Mouse (Mus musculus): ENCODE data around the gene Kat8. TPM values are rescaled to one million over a fixed set of nuclear protein-coding genes. Genes with fewer than 3 reads are reported as not detected.

Kat8 gene
- polyA plus RNA-seq, 1 experiment from 2014 or later = 15.0 TPM

DNA sequence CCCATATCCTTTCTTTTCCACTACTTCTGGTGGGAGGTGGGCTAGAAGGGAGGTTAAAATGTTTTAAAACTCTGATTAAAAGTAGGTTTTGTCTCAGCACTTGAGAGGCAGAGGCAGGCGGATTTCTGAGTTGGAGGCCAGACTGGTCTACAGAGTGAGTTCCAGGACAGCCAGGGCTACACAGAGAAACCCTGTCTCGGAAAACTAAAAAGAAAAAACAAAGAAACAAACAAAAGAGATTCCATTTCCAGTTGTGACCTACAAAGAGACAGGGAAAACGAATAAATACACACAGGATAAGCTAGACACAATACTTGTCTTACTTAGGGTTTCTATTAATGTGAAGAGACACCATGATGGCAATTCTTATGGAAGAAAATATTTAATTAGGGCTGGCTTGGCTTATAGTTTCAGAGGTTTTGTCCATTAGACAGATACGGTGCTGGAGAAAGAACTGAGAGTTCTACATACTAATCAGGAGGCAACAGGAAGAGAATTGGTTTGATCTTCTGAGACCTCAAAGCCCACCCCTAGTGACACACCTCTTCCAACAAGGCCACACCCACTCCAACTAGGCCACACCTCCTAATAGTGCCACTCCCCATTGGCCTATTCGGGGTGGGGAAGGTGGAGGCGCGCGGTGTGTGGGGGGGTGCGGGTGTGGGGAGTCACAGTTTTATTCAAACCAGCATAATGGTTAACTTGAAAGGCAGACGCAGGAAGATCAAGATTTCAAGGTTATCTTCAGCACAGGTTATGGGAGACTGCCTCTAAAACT, 13.9 kb upstream of the Kat8 start:
- WGBS (ENCODE audit: insufficient replicate concordance) = 27% methylated on average over 10 of the region's 10 CpGs
- Histone ChIP-seq H3K9me3 (replicated peaks) (no peaks in the 10 kb centered on the region), H3K4me3 (replicated peaks) (no peak overlapping the region), H3K27ac (replicated peaks) (peak overlapping the region; percentile 60), H3K9ac (no peak overlapping the region), H3K4me2 (peak overlapping the region; percentile 29), H3K36me3 (replicated peaks) (0 out of 2 replicates have a peak, but pooled peaks cover 6% of the 10 kb centered on the region), H3K27me3 (no peaks in the 10 kb centered on the region), H3K4me1 (replicated peaks) (peaks cover 72% of the 10 kb centered on the region)
- ATAC-seq (ENCODE audit: insufficient read depth) = no peak

DNA sequence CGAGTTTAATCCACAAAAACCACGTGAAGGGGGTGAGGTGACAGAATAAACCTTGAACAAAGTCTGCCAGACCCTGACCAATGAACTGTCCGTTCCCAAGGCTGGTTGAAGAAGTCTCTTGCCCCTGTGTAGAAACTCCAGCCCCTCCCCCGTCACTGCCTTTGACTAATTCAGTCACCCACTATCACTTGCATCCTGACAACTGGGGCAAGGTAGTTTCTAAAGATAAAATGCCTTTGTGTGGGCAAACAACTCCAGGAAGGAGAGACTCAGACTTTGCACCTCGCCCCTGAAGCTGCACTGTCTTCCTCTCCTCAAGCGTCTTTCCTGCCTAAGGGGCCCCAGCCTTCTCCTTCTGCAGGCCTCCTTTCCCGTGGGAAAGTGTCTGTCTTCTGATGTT, 12.3 kb upstream of the Kat8 start:
- Histone ChIP-seq H3K4me3 (replicated peaks) (no peak overlapping the region), H3K4me2 (no peak overlapping the region; the same call in 1 of the 2 replicates), H3K9me3 (replicated peaks) (no peaks in the 10 kb centered on the region), H3K36me3 (replicated peaks) (peaks cover 3% of the 10 kb centered on the region; the same call in 1 of the 2 replicates), H3K9ac (no peak overlapping the region), H3K27me3 (no peaks in the 10 kb centered on the region), H3K27ac (replicated peaks) (peak overlapping the region; percentile 60), H3K4me1 (replicated peaks) (peaks cover 70% of the 10 kb centered on the region)
- ATAC-seq (ENCODE audit: insufficient read depth) = no peak
- 5% methylated on average over 7 of the region's 7 CpGs for WGBS (ENCODE audit: insufficient replicate concordance)

DNA sequence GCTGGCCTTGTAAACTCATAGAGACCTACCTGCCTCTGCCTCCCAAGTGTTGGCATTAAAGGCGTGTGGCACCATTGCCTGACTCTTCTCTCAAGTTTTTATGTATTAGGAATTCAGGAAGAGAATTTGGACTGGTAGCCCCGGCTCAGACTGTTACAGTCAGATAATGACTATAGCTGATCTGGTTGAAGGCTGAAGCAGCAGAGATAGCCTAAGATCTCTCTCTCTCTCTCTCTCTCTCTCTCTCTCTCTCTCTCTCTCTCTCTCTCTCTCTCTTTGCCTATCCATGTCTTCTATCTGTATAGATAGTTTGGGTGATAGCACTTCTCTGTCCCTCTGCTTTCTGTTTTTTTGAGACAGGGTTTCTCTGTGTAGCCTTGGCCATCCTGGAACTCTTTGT, 10.5 kb upstream of the Kat8 start:
- Histone ChIP-seq H3K27me3 (no peaks in the 10 kb centered on the region), H3K27ac (replicated peaks) (no peak overlapping the region), H3K4me1 (replicated peaks) (peaks cover 65% of the 10 kb centered on the region), H3K4me2 (no peak overlapping the region), H3K9ac (no peak overlapping the region), H3K9me3 (replicated peaks) (no peaks in the 10 kb centered on the region), H3K4me3 (replicated peaks) (no peak overlapping the region), H3K36me3 (replicated peaks) (peaks cover 20% of the 10 kb centered on the region)
- WGBS (ENCODE audit: insufficient replicate concordance) = 30% methylated on average over 2 of the region's 2 CpGs
- ATAC-seq (ENCODE audit: insufficient read depth) = no peak

DNA sequence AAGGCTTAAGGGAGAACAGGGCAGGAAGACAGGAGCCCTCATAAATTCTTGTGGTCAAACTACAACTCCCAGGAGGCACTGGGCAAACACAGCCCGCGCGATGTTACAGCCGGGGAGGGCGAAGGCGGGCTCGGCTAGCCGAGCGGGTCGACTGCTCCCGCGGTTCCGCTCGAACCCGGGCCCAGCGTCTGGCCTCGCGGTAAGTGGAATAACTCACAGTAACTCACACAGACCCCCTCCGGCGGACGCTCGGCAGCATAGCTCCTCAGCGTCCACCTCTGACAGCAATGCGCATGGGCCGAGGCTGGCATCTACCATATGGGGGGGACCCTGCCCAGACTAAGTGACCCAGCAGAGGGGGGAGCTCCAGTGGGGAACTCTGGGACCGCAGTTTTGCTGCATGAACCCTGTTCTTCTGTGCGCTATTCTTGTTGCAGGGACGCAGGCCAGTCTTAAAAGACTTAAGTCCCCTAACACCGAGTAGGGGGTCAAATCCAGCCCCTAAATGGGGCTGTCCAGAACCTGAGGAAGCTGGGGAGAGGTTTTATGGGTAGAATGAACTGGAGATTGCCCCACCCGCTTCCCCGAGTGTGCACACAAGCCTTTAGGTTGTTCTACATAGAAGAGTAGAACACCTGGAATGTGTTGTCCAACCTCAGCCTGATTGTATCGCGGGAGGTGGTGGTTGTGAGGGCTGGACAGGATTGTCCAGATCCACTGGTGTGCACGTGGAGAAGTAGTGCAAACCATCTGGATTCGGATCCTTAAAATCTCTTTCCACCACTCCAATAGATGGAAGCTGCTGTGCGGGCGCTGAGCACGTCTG, 8.1 kb upstream of the Kat8 start, which contains the start of gene Bckdk:
Gene Bckdk, plus strand, starts transcription at position 112 of the 826 bp plus-strand sequence.
- Histone ChIP-seq H3K27ac (replicated peaks) (peak within 1 kb of the TSS; percentile 87), H3K9me3 (replicated peaks) (no peaks in the 10 kb centered on the region), H3K36me3 (replicated peaks) (peaks cover 45% of the 10 kb centered on the region), H3K9ac (peak within 1 kb of the TSS; percentile 93), H3K27me3 (no peaks in the 10 kb centered on the region), H3K4me1 (replicated peaks) (peaks cover 49% of the 10 kb centered on the region), H3K4me2 (peak within 1 kb of the TSS; percentile 88), H3K4me3 (replicated peaks) (peak within 1 kb of the TSS; percentile 82)
- peak; percentile 80 for ATAC-seq (ENCODE audit: insufficient read depth)
- 5% methylated on average over 38 of the region's 38 CpGs for WGBS (ENCODE audit: insufficient replicate concordance)

GRCm38 (mm10) chr7:127907939-127908338, 4.4 kb upstream of the Kat8 start:
- no peaks in the 10 kb centered on the region for H3K27me3 ChIP-seq
- no peak overlapping the region for H3K4me3 ChIP-seq (replicated peaks)
- H3K27ac ChIP-seq (replicated peaks) = no peak overlapping the region
- H3K4me2 ChIP-seq = no peak overlapping the region
- no peaks in the 10 kb centered on the region for H3K9me3 ChIP-seq (replicated peaks)
- peaks cover 36% of the 10 kb centered on the region for H3K4me1 ChIP-seq (replicated peaks)
- no peak for ATAC-seq (ENCODE audit: insufficient read depth)
- peaks cover 54% of the 10 kb centered on the region for H3K36me3 ChIP-seq (replicated peaks)
- WGBS (ENCODE audit: insufficient replicate concordance) = 83% methylated on average over 12 of the region's 12 CpGs
- H3K9ac ChIP-seq = no peak overlapping the region

DNA sequence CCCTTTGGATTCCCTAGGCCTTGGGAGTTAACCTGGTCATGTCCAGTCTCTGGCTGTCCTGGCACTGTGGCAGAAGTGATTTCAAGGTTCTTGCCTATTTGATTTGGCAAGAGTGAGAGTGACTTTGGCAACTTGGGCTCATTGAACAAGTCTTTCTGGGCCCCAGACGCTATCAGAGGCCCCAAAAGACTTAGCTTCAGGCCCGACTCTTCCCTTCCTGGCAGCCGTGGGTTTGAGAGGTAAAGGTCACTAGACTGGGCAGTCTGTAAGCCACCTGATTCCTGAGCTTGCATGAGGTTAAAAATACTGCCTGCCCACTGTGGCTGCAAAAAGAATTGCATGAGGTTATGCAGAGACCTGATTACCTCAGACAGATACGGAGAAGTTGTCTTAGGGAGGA, 3.7 kb upstream of the Kat8 start:
- Histone ChIP-seq H3K4me3 (replicated peaks) (no peak overlapping the region), H3K9me3 (replicated peaks) (no peaks in the 10 kb centered on the region), H3K36me3 (replicated peaks) (peaks cover 54% of the 10 kb centered on the region), H3K27ac (replicated peaks) (no peak overlapping the region), H3K9ac (no peak overlapping the region), H3K27me3 (no peaks in the 10 kb centered on the region), H3K4me1 (replicated peaks) (peaks cover 42% of the 10 kb centered on the region), H3K4me2 (no peak overlapping the region)
- WGBS (ENCODE audit: insufficient replicate concordance) = 84% methylated on average over 4 of the region's 4 CpGs
- no peak for ATAC-seq (ENCODE audit: insufficient read depth)

DNA sequence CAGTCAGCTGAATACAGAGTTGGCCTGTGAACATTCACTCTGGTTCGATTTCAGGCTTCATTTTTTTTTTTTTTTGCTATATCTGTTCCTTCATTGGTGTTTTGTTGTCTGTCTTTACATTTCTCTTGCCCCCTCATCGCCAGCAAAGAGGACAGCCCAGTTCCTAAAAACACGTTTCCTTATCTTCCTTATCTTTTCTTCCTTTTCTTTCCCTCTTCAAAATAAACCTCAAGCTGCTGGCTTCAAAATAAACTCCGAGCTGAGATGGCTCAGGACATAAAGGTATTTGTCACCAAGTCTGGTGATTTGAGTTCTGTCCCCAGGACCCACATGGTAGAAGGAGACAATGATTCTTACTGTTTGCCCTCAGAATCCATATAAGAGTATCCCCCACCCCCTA, 622 bp downstream of the Kat8 start:
- H3K27ac ChIP-seq (replicated peaks) = peak overlapping the region; percentile 83
- peaks cover 20% of the 10 kb centered on the region for H3K4me1 ChIP-seq (replicated peaks)
- ATAC-seq (ENCODE audit: insufficient read depth) = no peak
- H3K9ac ChIP-seq = peak overlapping the region; percentile 56
- WGBS (ENCODE audit: insufficient replicate concordance) = 2% methylated on average over 4 of the region's 4 CpGs
- H3K9me3 ChIP-seq (replicated peaks) = no peaks in the 10 kb centered on the region
- no peaks in the 10 kb centered on the region for H3K27me3 ChIP-seq
- peak overlapping the region; percentile 78 for H3K4me2 ChIP-seq
- peaks cover 50% of the 10 kb centered on the region for H3K36me3 ChIP-seq (replicated peaks)
- H3K4me3 ChIP-seq (replicated peaks) = peak overlapping the region; percentile 71

DNA sequence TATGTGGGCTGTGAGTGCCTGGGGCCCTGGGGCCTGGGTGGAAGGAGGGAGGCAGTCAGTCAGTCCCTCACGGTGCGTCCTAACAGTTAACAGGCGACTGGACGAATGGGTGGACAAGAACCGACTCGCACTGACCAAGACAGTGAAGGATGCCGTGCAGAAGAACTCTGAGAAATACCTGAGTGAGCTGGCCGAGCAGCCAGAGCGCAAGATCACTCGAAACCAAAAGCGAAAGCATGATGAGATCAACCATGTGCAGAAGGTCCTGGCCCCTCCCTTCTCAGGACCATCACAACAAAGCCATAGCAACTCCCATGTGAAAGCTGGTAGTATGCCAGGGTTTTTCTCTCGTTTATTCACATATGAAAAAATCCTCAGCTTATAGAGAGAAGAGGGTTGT, 3.0 kb downstream of the Kat8 start:
- WGBS (ENCODE audit: insufficient replicate concordance) = 82% methylated on average over 12 of the region's 12 CpGs
- no peak overlapping the region for H3K9ac ChIP-seq
- H3K4me3 ChIP-seq (replicated peaks) = no peak overlapping the region
- no peak overlapping the region for H3K27ac ChIP-seq (replicated peaks)
- no peak overlapping the region for H3K4me2 ChIP-seq
- H3K36me3 ChIP-seq (replicated peaks) = peaks cover 29% of the 10 kb centered on the region
- peaks cover 27% of the 10 kb centered on the region for H3K4me1 ChIP-seq (replicated peaks)
- H3K9me3 ChIP-seq (replicated peaks) = no peaks in the 10 kb centered on the region
- no peak for ATAC-seq (ENCODE audit: insufficient read depth)
- no peaks in the 10 kb centered on the region for H3K27me3 ChIP-seq

DNA sequence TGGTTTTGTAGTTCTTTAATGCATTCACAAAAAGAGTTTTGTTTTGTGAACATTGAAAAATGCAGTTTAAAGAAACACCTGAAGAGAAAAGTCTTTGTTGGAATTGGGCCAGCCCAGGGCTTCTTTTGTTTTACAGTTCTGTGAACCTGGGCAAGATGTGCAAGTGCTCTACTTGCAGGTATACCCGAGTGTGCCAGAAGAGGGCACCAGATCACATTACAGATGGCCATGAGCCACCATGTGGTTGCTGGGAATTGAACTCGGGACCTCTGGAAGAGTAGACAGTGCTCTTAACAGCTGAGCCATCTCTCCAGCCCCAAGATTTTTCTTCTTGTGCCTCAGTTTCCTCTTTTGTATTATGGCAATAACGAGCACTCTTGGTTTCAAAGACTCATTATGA, 5.9 kb downstream of the Kat8 start:
- Histone ChIP-seq H3K4me2 (no peak overlapping the region), H3K9ac (no peak overlapping the region), H3K27ac (replicated peaks) (no peak overlapping the region), H3K9me3 (replicated peaks) (no peaks in the 10 kb centered on the region), H3K36me3 (replicated peaks) (peaks cover 32% of the 10 kb centered on the region), H3K4me3 (replicated peaks) (no peak overlapping the region), H3K4me1 (replicated peaks) (peaks cover 25% of the 10 kb centered on the region), H3K27me3 (no peaks in the 10 kb centered on the region)
- no peak for ATAC-seq (ENCODE audit: insufficient read depth)
- WGBS (ENCODE audit: insufficient replicate concordance) = 42% methylated on average over 3 of the region's 3 CpGs

DNA sequence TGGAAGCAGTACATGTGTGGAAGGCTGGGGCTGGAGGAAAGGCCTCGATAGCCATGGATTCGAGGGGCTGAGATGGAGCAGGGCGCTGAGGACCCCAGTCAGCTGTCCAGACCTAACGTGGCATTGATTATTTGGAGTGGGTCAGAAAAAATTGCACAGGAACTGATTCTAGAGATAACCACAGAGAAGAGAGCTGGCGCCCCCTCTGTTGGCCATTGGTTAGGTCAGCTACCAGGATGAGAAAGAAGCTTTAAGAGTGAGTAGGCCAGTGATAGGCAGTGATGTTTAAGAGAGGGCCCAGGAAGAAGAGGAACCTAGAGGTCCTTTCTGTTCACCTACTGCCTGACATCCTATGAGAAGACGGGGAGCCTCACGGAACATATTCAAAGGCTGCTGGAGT, 7.0 kb downstream of the Kat8 start:
- no peak for ATAC-seq (ENCODE audit: insufficient read depth)
- Histone ChIP-seq H3K4me3 (replicated peaks) (no peak overlapping the region), H3K4me2 (no peak overlapping the region), H3K36me3 (replicated peaks) (peaks cover 37% of the 10 kb centered on the region), H3K27ac (replicated peaks) (no peak overlapping the region), H3K4me1 (replicated peaks) (peaks cover 26% of the 10 kb centered on the region), H3K27me3 (no peaks in the 10 kb centered on the region), H3K9ac (no peak overlapping the region), H3K9me3 (replicated peaks) (no peaks in the 10 kb centered on the region)
- WGBS (ENCODE audit: insufficient replicate concordance) = 63% methylated on average over 7 of the region's 7 CpGs

DNA sequence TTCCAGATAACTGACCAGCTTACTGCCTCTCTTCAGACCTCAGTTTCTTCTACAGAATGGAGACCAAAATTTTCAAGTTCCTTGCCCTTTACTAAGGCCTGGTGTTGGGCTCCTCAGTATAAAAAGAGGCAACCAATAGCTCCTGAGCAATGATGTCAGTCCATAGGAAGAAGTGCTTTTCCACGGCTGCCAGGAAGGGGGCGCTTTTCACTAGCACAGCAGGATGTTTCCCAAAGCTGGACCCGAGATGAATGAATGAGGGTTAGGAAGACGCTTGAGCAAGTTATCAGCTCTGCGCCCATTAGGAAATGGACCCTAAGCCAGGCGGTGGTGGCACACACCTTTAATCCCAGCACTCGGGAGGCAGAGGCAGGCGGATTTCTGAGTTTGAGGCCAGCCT, 9.2 kb downstream of the Kat8 start:
- Histone ChIP-seq H3K27me3 (no peaks in the 10 kb centered on the region), H3K4me2 (no peak overlapping the region), H3K27ac (replicated peaks) (no peak overlapping the region), H3K4me3 (replicated peaks) (no peak overlapping the region), H3K36me3 (replicated peaks) (peaks cover 38% of the 10 kb centered on the region), H3K4me1 (replicated peaks) (peaks cover 26% of the 10 kb centered on the region), H3K9ac (no peak overlapping the region), H3K9me3 (replicated peaks) (no peaks in the 10 kb centered on the region)
- 43% methylated on average over 8 of the region's 8 CpGs for WGBS (ENCODE audit: insufficient replicate concordance)
- ATAC-seq (ENCODE audit: insufficient read depth) = no peak
